Mouse (Mus musculus) MEL (cell line): ENCODE results near the gene Olfr554. TPM values are rescaled to one million over a fixed set of nuclear protein-coding genes. Genes with fewer than 3 reads are reported as not detected.
A peak's percentile ranks its signal among the peaks of the same experiment; 100 is the strongest.

Source experiments
- DNase-seq: peaks from one replicate; pipeline ENCODE4 v3.0.0; 2011; ENCODE audit warnings: low read depth, low spot score
- H3K27ac ChIP-seq: 2 replicates; pipeline ENCODE4 v1.5.1; 2012; ENCODE audit warnings: low read depth, mild to moderate bottlenecking, control low read depth, low read length, moderate library complexity; ENCODE audit not compliant: control insufficient read depth
- H3K27me3 ChIP-seq, 2 experiments: fragments of 150-350 bp in 1 of 2; sonication (generic) in 1 of 2; 2 replicates each; pipeline ENCODE4 v1.6.1; 2012; ENCODE audit warnings: low read length in 2 of 2, mild to moderate bottlenecking in 2 of 2, improper control_type of control experiment in 1 of 2, moderate library complexity in 1 of 2; ENCODE audit not compliant: insufficient read depth in 2 of 2, control insufficient read depth in 1 of 2
- H3K36me3 ChIP-seq, 2 experiments: 2 replicates each; pipeline ENCODE4 v1.6.1; 2012 to 2014; ENCODE audit warnings: low read length in 2 of 2, improper control_type of control experiment in 1 of 2, inconsistent platforms in 1 of 2, mild to moderate bottlenecking in 1 of 2; ENCODE audit not compliant: insufficient read depth in 2 of 2, control insufficient read depth in 1 of 2
- H3K4me1 ChIP-seq, 2 experiments: fragments of 150-350 bp in 1 of 2; sonication (generic) in 1 of 2; 2 replicates each; pipeline ENCODE4 v1.6.1; 2012; ENCODE audit warnings: low read length in 2 of 2, improper control_type of control experiment in 1 of 2, mild to moderate bottlenecking in 1 of 2; ENCODE audit not compliant: insufficient read depth in 2 of 2, control insufficient read depth in 1 of 2
- H3K4me3 ChIP-seq, 2 experiments: fragments of 150-350 bp in 1 of 2; sonication (generic) in 1 of 2; 2 replicates each; pipeline ENCODE4 v1.5.1; 2012; ENCODE audit warnings: low read depth in 2 of 2, low read length in 2 of 2, mild to moderate bottlenecking in 2 of 2, moderate library complexity in 2 of 2, control low read depth in 1 of 2, improper control_type of control experiment in 1 of 2; ENCODE audit not compliant: control insufficient read depth in 1 of 2, insufficient read depth in 1 of 2
- H3K79me2 ChIP-seq: 2 replicates; pipeline ENCODE4 v1.6.1; 2012; ENCODE audit warnings: mild to moderate bottlenecking, low read length, moderate library complexity; ENCODE audit not compliant: control insufficient read depth, poor library complexity, insufficient read depth
- H3K9ac ChIP-seq: 2 replicates; pipeline ENCODE4 v1.6.1; 2012; ENCODE audit warnings: low read depth, mild to moderate bottlenecking, control low read depth, low read length, moderate library complexity; ENCODE audit not compliant: control insufficient read depth, poor library complexity, severe bottlenecking
- H3K9me3 ChIP-seq: fragments of 150-350 bp; sonication (generic); replicated peaks from 2 replicates; pipeline ENCODE4 v1.6.1; 2012; ENCODE audit warnings: mild to moderate bottlenecking, low read length, improper control_type of control experiment, moderate library complexity; ENCODE audit not compliant: insufficient read depth
- CHD1 ChIP-seq: IDR thresholded peaks from 2 replicates; pipeline ENCODE4 v1.6.1; 2012; ENCODE audit warnings: low read depth, mild to moderate bottlenecking, inconsistent platforms, low read length, improper control_type of control experiment
- CTCF ChIP-seq, 3 experiments: IDR thresholded peaks in 2 of 3; conservative IDR thresholded peaks in 1 of 3; 2 replicates each; pipeline ENCODE4 v1.5.1; 2011 to 2012; ENCODE audit warnings: low read length in 3 of 3, low read depth in 2 of 3, mild to moderate bottlenecking in 2 of 3, improper control_type of control experiment in 1 of 3, inconsistent platforms in 1 of 3, mixed read lengths in 1 of 3, moderate library complexity in 1 of 3; ENCODE audit not compliant: control insufficient read depth in 1 of 3, insufficient read depth in 1 of 3, poor library complexity in 1 of 3, severe bottlenecking in 1 of 3
- ELF1 ChIP-seq: IDR thresholded peaks from 2 replicates; pipeline ENCODE4 v1.6.1; 2014; ENCODE audit warnings: low read depth, mild to moderate bottlenecking, inconsistent platforms, low read length, improper control_type of control experiment, moderate library complexity
- JUND ChIP-seq: IDR thresholded peaks from 2 replicates; pipeline ENCODE4 v1.6.1; 2011; ENCODE audit warnings: low read depth, mild to moderate bottlenecking, improper control_type of control experiment, low read length
- KAT2A ChIP-seq: conservative IDR thresholded peaks from 2 replicates; pipeline ENCODE4 v1.6.1; 2012; ENCODE audit warnings: low read depth, low read length, improper control_type of control experiment, inconsistent platforms
- MEF2A ChIP-seq: IDR thresholded peaks from 2 replicates; pipeline ENCODE4 v1.6.1; 2014; ENCODE audit warnings: low read depth, mild to moderate bottlenecking, inconsistent platforms, low read length, improper control_type of control experiment; ENCODE audit not compliant: poor library complexity, insufficient replicate concordance, severe bottlenecking; ENCODE audit errors: extremely low read depth
- MYC ChIP-seq: IDR thresholded peaks from 2 replicates; pipeline ENCODE4 v1.6.1; 2011; ENCODE audit warnings: low read depth, mild to moderate bottlenecking, low read length, improper control_type of control experiment, moderate library complexity
- NELFE ChIP-seq: IDR thresholded peaks from 2 replicates; pipeline ENCODE4 v1.6.1; 2011; ENCODE audit warnings: low read depth, low read length, improper control_type of control experiment
- NRF1 ChIP-seq: IDR thresholded peaks from 2 replicates; pipeline ENCODE4 v1.6.1; 2014; ENCODE audit warnings: low read depth, mild to moderate bottlenecking, inconsistent platforms, low read length, improper control_type of control experiment, moderate library complexity; ENCODE audit not compliant: poor library complexity, insufficient read depth, severe bottlenecking
- POLR2AphosphoS2 ChIP-seq: IDR thresholded peaks from 2 replicates; pipeline ENCODE4 v1.6.1; 2011; ENCODE audit warnings: low read length, improper control_type of control experiment
- RAD21 ChIP-seq: IDR thresholded peaks from 2 replicates; pipeline ENCODE4 v1.6.1; 2011; ENCODE audit warnings: mild to moderate bottlenecking, low read depth, low read length, improper control_type of control experiment
- SMC3 ChIP-seq: IDR thresholded peaks from 2 replicates; pipeline ENCODE4 v1.6.1; 2011; ENCODE audit warnings: low read depth, low read length, improper control_type of control experiment
- TAL1 ChIP-seq: IDR thresholded peaks from 2 replicates; pipeline ENCODE4 v1.6.1; 2012; ENCODE audit warnings: mild to moderate bottlenecking, inconsistent platforms, low read length, moderate library complexity, mixed read lengths
- TCF12 ChIP-seq: IDR thresholded peaks from 2 replicates; pipeline ENCODE4 v1.6.1; 2014; ENCODE audit warnings: low read depth, mild to moderate bottlenecking, inconsistent platforms, low read length, improper control_type of control experiment, moderate library complexity
- ZC3H11A ChIP-seq: IDR thresholded peaks from 2 replicates; pipeline ENCODE4 v1.6.1; 2012; ENCODE audit warnings: low read depth, mild to moderate bottlenecking, inconsistent platforms, low read length, improper control_type of control experiment
- ZNF384 ChIP-seq: IDR thresholded peaks from 2 replicates; pipeline ENCODE4 v1.6.1; 2012; ENCODE audit warnings: low read depth, mild to moderate bottlenecking, inconsistent platforms, low read length, improper control_type of control experiment
- polyA plus RNA-seq, 2 experiments: library from polyadenylated mRNA; stranded (reverse) in 1 of 2; unstranded in 1 of 2; fragments of >175 nt in 1 of 2; fragments of >200 nt in 1 of 2; gene quantifications; 2 replicates each; pipeline versions ENCODE4 v1.2.1 to v1.2.4; 2012; ENCODE audit warnings: low replicate concordance in 2 of 2, low read depth in 1 of 2; ENCODE audit not compliant: insufficient read length in 2 of 2, insufficient read depth in 1 of 2, missing spikeins in 1 of 2
- total RNA-seq: library from RNA; depleted of rRNA; stranded (reverse); fragments of 300-350 nt; gene quantifications from 2 replicates; pipeline ENCODE4 v1.2.3, GENCODE M21; 2012

The Olfr554 gene
- total and polyA plus RNA-seq, 3 experiments = not detected

- H3K4me1 ChIP-seq = no peaks in the 10 kb centered on the region
- peaks cover 0 to 1% of the 10 kb centered on the region in 2 experiments; a peak in 2 of 4 replicates for H3K27me3 ChIP-seq
- peak; percentile 30 for DNase-seq
- peak in 2 of 3 experiments; percentile 27 to 62; a peak in 4 of 6 replicates for TF ChIP-seq CTCF (IDR thresholded peaks at IDR 0.05 in 2 of 3, conservative IDR thresholded peaks at IDR 0.05 in 1 of 3; ENCODE audit: control insufficient read depth in 1 of 3, insufficient read depth in 1 of 3, low read depth in 2 of 3, low read length in 3 of 3, poor library complexity in 1 of 3, severe bottlenecking in 1 of 3)
- no peak for TF ChIP-seq TCF12
- TF ChIP-seq ELF1 = no peak
- no peak for TF ChIP-seq NELFE
- peak; percentile 59 for TF ChIP-seq RAD21
- no peak for TF ChIP-seq CHD1
- peak; percentile 69 for TF ChIP-seq SMC3
- 0 out of 2 replicates have a peak, but pooled peaks have one; percentile 33 for TF ChIP-seq ZNF384
- TF ChIP-seq ZC3H11A = no peak
- TF ChIP-seq, all 39 proteins: peak for 4
- no peaks in the 10 kb centered on the region for H3K36me3 ChIP-seq
- H3K9ac ChIP-seq = no peak overlapping the region
- no peaks in the 10 kb centered on the region for H3K79me2 ChIP-seq
- H3K27ac ChIP-seq = no peak overlapping the region
- no peak overlapping the region for H3K4me3 ChIP-seq
- H3K9me3 ChIP-seq = no peaks in the 10 kb centered on the region
Observed at GRCm38 (mm10) chr7:102665378-102665777, 27.1 kb downstream of the Olfr554 start.

GRCm38 (mm10) chr7:102676225-102676624 lies 38.0 kb downstream of the Olfr554 start:
- TF ChIP-seq TAL1 = no peak
- no peak for TF ChIP-seq KAT2A
- TF ChIP-seq CTCF (IDR thresholded peaks at IDR 0.05 in 2 of 3, conservative IDR thresholded peaks at IDR 0.05 in 1 of 3; ENCODE audit: control insufficient read depth in 1 of 3, insufficient read depth in 1 of 3, low read depth in 2 of 3, low read length in 3 of 3, poor library complexity in 1 of 3, severe bottlenecking in 1 of 3) = no peak
- no peak for TF ChIP-seq MYC
- no peak for TF ChIP-seq JUND
- no peak for TF ChIP-seq NRF1
- TF ChIP-seq RAD21 = no peak
- TF ChIP-seq POLR2AphosphoS2 = no peak
- TF ChIP-seq MEF2A = no peak
- H3K9ac ChIP-seq = no peak overlapping the region
- no peaks in the 10 kb centered on the region for H3K4me1 ChIP-seq
- no peaks in the 10 kb centered on the region for H3K36me3 ChIP-seq
- H3K27me3 ChIP-seq = no peaks in the 10 kb centered on the region; a peak in 1 of 4 replicates
- no peak overlapping the region for H3K4me3 ChIP-seq
- DNase-seq = no peak
- no peak overlapping the region for H3K27ac ChIP-seq
- no peaks in the 10 kb centered on the region for H3K9me3 ChIP-seq
- no peaks in the 10 kb centered on the region for H3K79me2 ChIP-seq
